Mouse (Mus musculus) bone marrow, adult 2 months (tissue): ENCODE measurements around the gene Ndufaf2.

ENCODE experiments used
- CTCF ChIP-seq: fragments of 200-500 bp; IDR thresholded peaks from 2 replicates; pipeline ENCODE4 v1.5.1; 2011; ENCODE audit warnings: low read length, control low read depth; ENCODE audit not compliant: control insufficient read depth, insufficient read depth
- POLR2A ChIP-seq: fragments of 200-500 bp; IDR thresholded peaks from 2 replicates; pipeline ENCODE4 v1.6.1; 2011; ENCODE audit warnings: low read depth, mild to moderate bottlenecking, control low read depth, low read length, borderline replicate concordance; ENCODE audit not compliant: control insufficient read depth

DNA sequence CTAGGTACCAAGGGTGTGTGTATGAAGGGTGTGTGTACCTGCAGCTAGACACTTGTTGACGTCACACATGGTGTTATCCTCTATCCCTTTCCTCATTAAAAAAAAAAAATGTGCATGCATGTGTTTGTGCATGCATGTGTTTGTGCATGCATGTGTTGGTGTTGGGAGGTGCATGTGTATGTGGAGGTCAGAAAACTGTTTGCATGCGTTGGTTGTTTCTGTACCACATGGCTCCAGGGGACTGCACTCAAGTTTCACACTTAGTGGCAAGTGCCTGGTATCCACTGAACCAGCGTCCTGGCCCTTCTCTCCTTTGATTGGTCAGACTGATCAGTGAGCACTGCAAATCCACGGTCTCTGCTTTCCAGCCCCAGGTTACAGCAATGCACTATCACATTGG lies 71.7 kb downstream of the Ndufaf2 start:
- TF ChIP-seq CTCF (no peak), POLR2A (no peak)
